Mouse (Mus musculus): ENCODE data around the gene Actl6b. TPM values are rescaled to one million over a fixed set of nuclear protein-coding genes. Genes with fewer than 3 reads are reported as not detected.

Gene Actl6b
- polyA plus RNA-seq, 1 experiment from 2014 or later, result 5.2 TPM

GRCm38 (mm10) chr5:137597625-137598024 is 44.3 kb downstream of the Actl6b start:
- WGBS, result 93% methylated on average over 6 of the region's 6 CpGs
- Histone ChIP-seq H3K4me1 (ENCODE audit: control insufficient read depth, insufficient read depth, low read length) (peaks cover 16% of the 10 kb centered on the region; the same call in 1 of the 2 replicates), H3K27ac (replicated peaks; ENCODE audit: low read depth, low read length) (no peak overlapping the region), H3K4me3 (ENCODE audit: low read depth, low read length) (no peak overlapping the region), H3K27me3 (replicated peaks; ENCODE audit: control insufficient read depth, insufficient read depth, low read length) (no peaks in the 10 kb centered on the region), H3K9ac (ENCODE audit: low read depth, low read length) (no peak overlapping the region), H3K4me2 (ENCODE audit: low read depth, low read length) (no peak overlapping the region), H3K9me3 (ENCODE audit: control insufficient read depth, low read length) (no peaks in the 10 kb centered on the region), H3K36me3 (ENCODE audit: control insufficient read depth, insufficient read depth, low read length) (peaks cover 13% of the 10 kb centered on the region; the same call in 1 of the 2 replicates)
- ATAC-seq (ENCODE audit: low read depth) (no peak), DNase-seq (ENCODE audit: low spot score) (no peak)

- ATAC-seq (ENCODE audit: low read depth), result no peak
- no peaks in the 10 kb centered on the region for H3K27me3 ChIP-seq (replicated peaks; ENCODE audit: control insufficient read depth, insufficient read depth, low read length)
- H3K36me3 ChIP-seq (ENCODE audit: control insufficient read depth, insufficient read depth, low read length), result peaks cover 17% of the 10 kb centered on the region; the same call in 1 of the 2 replicates
- no peak overlapping the region for H3K27ac ChIP-seq (replicated peaks; ENCODE audit: low read depth, low read length)
- WGBS, result 87% methylated on average over 2 of the region's 2 CpGs
- H3K4me3 ChIP-seq (ENCODE audit: low read depth, low read length), result no peak overlapping the region
- no peak overlapping the region for H3K9ac ChIP-seq (ENCODE audit: low read depth, low read length)
- DNase-seq (ENCODE audit: low spot score), result no peak
- peaks cover 17% of the 10 kb centered on the region; the same call in 1 of the 2 replicates for H3K4me1 ChIP-seq (ENCODE audit: control insufficient read depth, insufficient read depth, low read length)
- H3K4me2 ChIP-seq (ENCODE audit: low read depth, low read length), result no peak overlapping the region
- H3K9me3 ChIP-seq (ENCODE audit: control insufficient read depth, low read length), result no peaks in the 10 kb centered on the region
Measured at GRCm38 (mm10) chr5:137598100-137598826, 44.9 kb downstream of the Actl6b start.

- Histone ChIP-seq H3K9me3 (ENCODE audit: control insufficient read depth, low read length) (no peaks in the 10 kb centered on the region), H3K4me2 (ENCODE audit: low read depth, low read length) (peak overlapping the region; percentile 96), H3K4me1 (ENCODE audit: control insufficient read depth, insufficient read depth, low read length) (peaks cover 17% of the 10 kb centered on the region; the same call in 1 of the 2 replicates), H3K27me3 (replicated peaks; ENCODE audit: control insufficient read depth, insufficient read depth, low read length) (no peaks in the 10 kb centered on the region), H3K9ac (ENCODE audit: low read depth, low read length) (peak overlapping the region; percentile 85), H3K36me3 (ENCODE audit: control insufficient read depth, insufficient read depth, low read length) (peaks cover 24% of the 10 kb centered on the region; the same call in 1 of the 2 replicates), H3K27ac (replicated peaks; ENCODE audit: low read depth, low read length) (no peak overlapping the region), H3K4me3 (ENCODE audit: low read depth, low read length) (peak overlapping the region; percentile 69)
- no peak for DNase-seq (ENCODE audit: low spot score)
- 48% methylated on average over 9 of the region's 9 CpGs for WGBS
- no peak for ATAC-seq (ENCODE audit: low read depth)
Measured at GRCm38 (mm10) chr5:137599600-137599999, 46.3 kb downstream of the Actl6b start.

GRCm38 (mm10) chr5:137600281-137600618 is 46.9 kb downstream of the Actl6b start:
- ATAC-seq (ENCODE audit: low read depth) (peak; percentile 5; the same call in 1 of the 2 replicates), DNase-seq (ENCODE audit: low spot score) (no peak)
- Histone ChIP-seq H3K4me1 (ENCODE audit: control insufficient read depth, insufficient read depth, low read length) (peaks cover 17% of the 10 kb centered on the region; the same call in 1 of the 2 replicates), H3K27ac (replicated peaks; ENCODE audit: low read depth, low read length) (peak overlapping the region; percentile 61), H3K9ac (ENCODE audit: low read depth, low read length) (peak overlapping the region; percentile 85), H3K27me3 (replicated peaks; ENCODE audit: control insufficient read depth, insufficient read depth, low read length) (no peaks in the 10 kb centered on the region), H3K4me3 (ENCODE audit: low read depth, low read length) (peak overlapping the region; percentile 69), H3K9me3 (ENCODE audit: control insufficient read depth, low read length) (no peaks in the 10 kb centered on the region), H3K4me2 (ENCODE audit: low read depth, low read length) (peak overlapping the region; percentile 96), H3K36me3 (ENCODE audit: control insufficient read depth, insufficient read depth, low read length) (peaks cover 30% of the 10 kb centered on the region; the same call in 1 of the 2 replicates)
- 2% methylated on average over 17 of the region's 19 CpGs for WGBS

- Histone ChIP-seq H3K4me2 (ENCODE audit: low read depth, low read length) (peak within 1 kb of the TSS; percentile 96), H3K27me3 (replicated peaks; ENCODE audit: control insufficient read depth, insufficient read depth, low read length) (no peaks in the 10 kb centered on the region), H3K9ac (ENCODE audit: low read depth, low read length) (peak within 1 kb of the TSS; percentile 85), H3K4me1 (ENCODE audit: control insufficient read depth, insufficient read depth, low read length) (peaks cover 17% of the 10 kb centered on the region; the same call in 1 of the 2 replicates), H3K27ac (replicated peaks; ENCODE audit: low read depth, low read length) (peak within 1 kb of the TSS; percentile 88), H3K9me3 (ENCODE audit: control insufficient read depth, low read length) (no peaks in the 10 kb centered on the region), H3K36me3 (ENCODE audit: control insufficient read depth, insufficient read depth, low read length) (peaks cover 35% of the 10 kb centered on the region; the same call in 1 of the 2 replicates), H3K4me3 (ENCODE audit: low read depth, low read length) (peak within 1 kb of the TSS; percentile 69)
- ATAC-seq (ENCODE audit: low read depth), result peak; percentile 96
- peak; percentile 100 for DNase-seq (ENCODE audit: low spot score)
- 0% methylated on average over 36 of the region's 41 CpGs for WGBS
Measured at GRCm38 (mm10) chr5:137600619-137601364, 47.5 kb downstream of the Actl6b start, which contains the start of gene Mospd3. Gene Mospd3, minus strand, starts transcription at chr5:137601058.

- under 1% methylated on average over 22 of the region's 22 CpGs for WGBS
- peak overlapping the region; percentile 88 for H3K27ac ChIP-seq (replicated peaks; ENCODE audit: low read depth, low read length)
- peaks cover 41% of the 10 kb centered on the region; the same call in 1 of the 2 replicates for H3K36me3 ChIP-seq (ENCODE audit: control insufficient read depth, insufficient read depth, low read length)
- peak overlapping the region; percentile 69 for H3K4me3 ChIP-seq (ENCODE audit: low read depth, low read length)
- ATAC-seq (ENCODE audit: low read depth) (no peak), DNase-seq (ENCODE audit: low spot score) (peak; percentile 56)
- H3K9ac ChIP-seq (ENCODE audit: low read depth, low read length), result peak overlapping the region; percentile 77
- H3K4me2 ChIP-seq (ENCODE audit: low read depth, low read length), result peak overlapping the region; percentile 96
- H3K27me3 ChIP-seq (replicated peaks; ENCODE audit: control insufficient read depth, insufficient read depth, low read length), result no peaks in the 10 kb centered on the region
- peaks cover 17% of the 10 kb centered on the region; the same call in 1 of the 2 replicates for H3K4me1 ChIP-seq (ENCODE audit: control insufficient read depth, insufficient read depth, low read length)
- no peaks in the 10 kb centered on the region for H3K9me3 ChIP-seq (ENCODE audit: control insufficient read depth, low read length)
Measured at GRCm38 (mm10) chr5:137601365-137601729, 48.0 kb downstream of the Actl6b start.

GRCm38 (mm10) chr5:137607860-137608653 is 54.7 kb downstream of the Actl6b start:
- H3K27me3 ChIP-seq (replicated peaks; ENCODE audit: control insufficient read depth, insufficient read depth, low read length), result no peaks in the 10 kb centered on the region
- peak overlapping the region; percentile 32 for H3K4me3 ChIP-seq (ENCODE audit: low read depth, low read length)
- ATAC-seq (ENCODE audit: low read depth), result no peak
- no peaks in the 10 kb centered on the region for H3K9me3 ChIP-seq (ENCODE audit: control insufficient read depth, low read length)
- H3K4me1 ChIP-seq (ENCODE audit: control insufficient read depth, insufficient read depth, low read length), result peaks cover 51% of the 10 kb centered on the region
- H3K9ac ChIP-seq (ENCODE audit: low read depth, low read length), result peak overlapping the region; percentile 59
- DNase-seq (ENCODE audit: low spot score), result no peak
- H3K27ac ChIP-seq (replicated peaks; ENCODE audit: low read depth, low read length), result no peak overlapping the region
- WGBS, result 15% methylated on average over 26 of the region's 26 CpGs
- peak overlapping the region; percentile 62 for H3K4me2 ChIP-seq (ENCODE audit: low read depth, low read length)
- peaks cover 45% of the 10 kb centered on the region for H3K36me3 ChIP-seq (ENCODE audit: control insufficient read depth, insufficient read depth, low read length)

- Histone ChIP-seq H3K4me3 (ENCODE audit: low read depth, low read length) (peak overlapping the region; percentile 32), H3K9ac (ENCODE audit: low read depth, low read length) (peak overlapping the region; percentile 59), H3K36me3 (ENCODE audit: control insufficient read depth, insufficient read depth, low read length) (peaks cover 39% of the 10 kb centered on the region), H3K4me1 (ENCODE audit: control insufficient read depth, insufficient read depth, low read length) (peaks cover 53% of the 10 kb centered on the region), H3K27me3 (replicated peaks; ENCODE audit: control insufficient read depth, insufficient read depth, low read length) (no peaks in the 10 kb centered on the region), H3K4me2 (ENCODE audit: low read depth, low read length) (peak overlapping the region; percentile 62), H3K9me3 (ENCODE audit: control insufficient read depth, low read length) (no peaks in the 10 kb centered on the region), H3K27ac (replicated peaks; ENCODE audit: low read depth, low read length) (no peak overlapping the region)
- ATAC-seq (ENCODE audit: low read depth) (no peak), DNase-seq (ENCODE audit: low spot score) (no peak)
- 13% methylated on average over 21 of the region's 23 CpGs for WGBS
Measured at GRCm38 (mm10) chr5:137608654-137609190, 55.4 kb downstream of the Actl6b start.
